Mouse (Mus musculus): ENCODE data around the gene Olfr1232.

Olfr1232 gene

GRCm38 (mm10) chr2:89329575-89329974 is at the start of gene Olfr1232:
Gene Olfr1232 (minus strand): TSS chr2:89329675.
- in situ Hi-C loops (cut with MboI; ENCODE audit: low pct_unique_long_range_greater_than_20kb in 1 of 2, low sequenced_read_pairs in 2 of 2, unreplicated experiment in 1 of 2) = no loop called here

- in situ Hi-C loops (cut with MboI; ENCODE audit: low pct_unique_long_range_greater_than_20kb in 1 of 2, low sequenced_read_pairs in 2 of 2, unreplicated experiment in 1 of 2) = no loop called here
Measured at GRCm38 (mm10) chr2:89364765-89365164, 35.3 kb upstream of the Olfr1232 start, which contains the start of gene Olfr1234. Gene Olfr1234 (minus strand): TSS chr2:89364865.

GRCm38 (mm10) chr2:89342298-89342697 is 12.8 kb upstream of the Olfr1232 start, which contains the start of gene Olfr1233:
Gene Olfr1233 (minus strand): TSS chr2:89342398.
- in situ Hi-C loops (cut with MboI; ENCODE audit: low pct_unique_long_range_greater_than_20kb in 1 of 2, low sequenced_read_pairs in 2 of 2, unreplicated experiment in 1 of 2) = no loop called here

- in situ Hi-C loops (cut with MboI; ENCODE audit: low pct_unique_long_range_greater_than_20kb in 1 of 2, low sequenced_read_pairs in 2 of 2, unreplicated experiment in 1 of 2) = no loop called here
Measured at GRCm38 (mm10) chr2:89306974-89307373, 22.5 kb downstream of the Olfr1232 start, which contains the start of gene Olfr1231. Gene Olfr1231 (minus strand): TSS chr2:89307074.

- in situ Hi-C loops (cut with MboI; ENCODE audit: low pct_unique_long_range_greater_than_20kb in 1 of 2, low sequenced_read_pairs in 2 of 2, unreplicated experiment in 1 of 2) = no loop called here
Measured at GRCm38 (mm10) chr2:89297168-89297567, 32.3 kb downstream of the Olfr1232 start, which contains the start of gene Olfr1230. Gene Olfr1230 (minus strand): TSS chr2:89297268.

GRCm38 (mm10) chr2:89287914-89288313 is 41.6 kb downstream of the Olfr1232 start, which contains the start of gene Olfr1229:
Gene Olfr1229 (minus strand): TSS chr2:89288014.
- in situ Hi-C loops (cut with MboI; ENCODE audit: low pct_unique_long_range_greater_than_20kb in 1 of 2, low sequenced_read_pairs in 2 of 2, unreplicated experiment in 1 of 2) = no loop called here
